Mouse (Mus musculus) heart, postnatal 0 days (tissue): ENCODE data around the gene Aig1. TPM values are rescaled to one million over a fixed set of nuclear protein-coding genes. Genes with fewer than 3 reads are reported as not detected.

Experiments used
- ATAC-seq: fragments of 200-750 bp; cut with Nextera tagmentation; 2 replicates; pipeline ENCODE4 v1.8.0; 2017; ENCODE audit warnings: low read depth, moderate number of reproducible peaks, moderate library complexity; ENCODE audit not compliant: insufficient read depth
- DNase-seq: peaks from one replicate; pipeline ENCODE4 v3.0.0-alpha.2; 2016; ENCODE audit warnings: low spot score
- H3K27ac ChIP-seq: fragments of 300-500 bp; sonication (generic); 2 replicates; pipeline ENCODE4 v1.5.1; 2014; ENCODE audit warnings: low read depth, mild to moderate bottlenecking
- H3K27me3 ChIP-seq: fragments of 300-500 bp; sonication (generic); 2 replicates; pipeline ENCODE4 v1.6.1; 2014; ENCODE audit warnings: low read length, mixed read lengths; ENCODE audit not compliant: control insufficient read depth, insufficient read depth
- H3K36me3 ChIP-seq: fragments of 300-500 bp; sonication (generic); replicated peaks from 2 replicates; pipeline ENCODE4 v1.6.1; 2014; ENCODE audit warnings: low read length, mixed read lengths; ENCODE audit not compliant: control insufficient read depth, insufficient read depth
- H3K4me1 ChIP-seq: fragments of 300-500 bp; sonication (generic); 2 replicates; pipeline ENCODE4 v1.6.1; 2014; ENCODE audit warnings: antibody characterized with exemption; ENCODE audit not compliant: control insufficient read depth, insufficient read depth
- H3K4me2 ChIP-seq: fragments of 300-500 bp; sonication (generic); 2 replicates; pipeline ENCODE4 v1.6.1; 2014; ENCODE audit warnings: low read depth, mild to moderate bottlenecking, low read length, moderate library complexity
- H3K4me3 ChIP-seq: fragments of 300-500 bp; sonication (generic); 2 replicates; pipeline ENCODE4 v1.5.1; 2014; ENCODE audit warnings: low read depth, low read length
- H3K9ac ChIP-seq: fragments of 300-500 bp; sonication (generic); replicated peaks from 2 replicates; pipeline ENCODE4 v1.6.1; 2014; ENCODE audit warnings: low read depth, low read length, mixed read lengths
- H3K9me3 ChIP-seq: fragments of 300-500 bp; sonication (generic); replicated peaks from 2 replicates; pipeline ENCODE4 v1.6.1; 2016; ENCODE audit warnings: low read length; ENCODE audit not compliant: control insufficient read depth
- CTCF ChIP-seq: IDR thresholded peaks from 2 replicates; pipeline ENCODE4 v1.5.1; 2016; ENCODE audit warnings: antibody characterized with exemption, control low read depth, low read depth
- EP300 ChIP-seq: IDR thresholded peaks from 2 replicates; pipeline ENCODE4 v1.6.1; 2016; ENCODE audit warnings: antibody characterized with exemption, low read depth
- WGBS: fragments of 180-500 bp; shearing (Covaris S2); extraction: QIAGEN DNeasy Blood & Tissue Kit; methylation state at CpG from one replicate; pipeline ENCODE4 v1.1.7; 2014; 5-methylcytosine and 5-hydroxymethylcytosine counted together
- polyA plus RNA-seq: library from polyadenylated mRNA; unstranded; fragments of >200 nt; fragmentation: Nextera tagmentation; extraction: Ambion mirVana; gene quantifications from 2 replicates; pipeline ENCODE4 v1.2.1, GENCODE M21; 2015
- total RNA-seq: library from RNA; depleted of rRNA; stranded (reverse); fragments of >200 nt; gene quantifications from 2 replicates; pipeline ENCODE4 v1.2.3, GENCODE M21; 2014; ENCODE audit warnings: low replicate concordance

Gene Aig1
- total and polyA plus RNA-seq, 2 experiments from 2014 or later, result 77.4 to 147 TPM

- H3K27ac ChIP-seq, result peak overlapping the region; percentile 64
- peaks cover 7% of the 10 kb centered on the region for H3K4me1 ChIP-seq
- H3K4me3 ChIP-seq, result no peak overlapping the region
- H3K27me3 ChIP-seq, result no peaks in the 10 kb centered on the region
- no peaks in the 10 kb centered on the region for H3K9me3 ChIP-seq
- peak; percentile 72 for ATAC-seq
- no peak overlapping the region for H3K9ac ChIP-seq
- H3K36me3 ChIP-seq, result no peaks in the 10 kb centered on the region
- 14% methylated on average over 5 of the region's 5 CpGs for WGBS
- TF ChIP-seq CTCF (no peak), EP300 (no peak)
- DNase-seq, result peak; percentile 28
- no peak overlapping the region for H3K4me2 ChIP-seq
Observed at GRCm38 (mm10) chr10:13686127-13686526, 182.7 kb downstream of the Aig1 start.

- DNase-seq (no peak), ATAC-seq (no peak)
- H3K9me3 ChIP-seq, result no peaks in the 10 kb centered on the region
- TF ChIP-seq CTCF (no peak), EP300 (no peak)
- H3K27me3 ChIP-seq, result no peaks in the 10 kb centered on the region
- no peak overlapping the region for H3K4me3 ChIP-seq
- no peak overlapping the region for H3K4me2 ChIP-seq
- no peak overlapping the region for H3K9ac ChIP-seq
- H3K27ac ChIP-seq, result peak overlapping the region; percentile 43
- WGBS, result 62% methylated on average over 8 of the region's 8 CpGs
- H3K36me3 ChIP-seq, result no peaks in the 10 kb centered on the region
- peaks cover 7% of the 10 kb centered on the region for H3K4me1 ChIP-seq
Observed at GRCm38 (mm10) chr10:13685366-13685765, 183.4 kb downstream of the Aig1 start.

- no peak overlapping the region for H3K4me3 ChIP-seq
- TF ChIP-seq CTCF (no peak), EP300 (no peak)
Observed at GRCm38 (mm10) chr10:13684452-13684851, 184.3 kb downstream of the Aig1 start.

GRCm38 (mm10) chr10:13682565-13682964 lies 186.2 kb downstream of the Aig1 start:
- Histone ChIP-seq H3K4me1 (peaks cover 7% of the 10 kb centered on the region), H3K9me3 (no peaks in the 10 kb centered on the region), H3K27me3 (no peaks in the 10 kb centered on the region), H3K9ac (no peak overlapping the region), H3K4me2 (no peak overlapping the region), H3K27ac (no peak overlapping the region), H3K36me3 (no peaks in the 10 kb centered on the region), H3K4me3 (no peak overlapping the region)
- TF ChIP-seq EP300 (no peak), CTCF (peak; percentile 57)
- WGBS, result 48% methylated on average over 3 of the region's 3 CpGs
- peak; percentile 70 for DNase-seq
- ATAC-seq, result peak; percentile 75; the same call in 1 of the 2 replicates

More at GRCm38 (mm10) chr10:13684452-13684851, 184.3 kb downstream of the Aig1 start:
- H3K4me2 ChIP-seq, result no peak overlapping the region
- no peak overlapping the region for H3K27ac ChIP-seq
- no peak for DNase-seq
- no peaks in the 10 kb centered on the region for H3K36me3 ChIP-seq
- no peak for ATAC-seq
- no peaks in the 10 kb centered on the region for H3K9me3 ChIP-seq
- H3K9ac ChIP-seq, result no peak overlapping the region
- H3K4me1 ChIP-seq, result peaks cover 7% of the 10 kb centered on the region
- no peaks in the 10 kb centered on the region for H3K27me3 ChIP-seq

GRCm38 (mm10) chr10:13677440-13677839 lies 191.3 kb downstream of the Aig1 start:
- DNase-seq (no peak), ATAC-seq (no peak; the same call in 1 of the 2 replicates)
- no peaks in the 10 kb centered on the region for H3K36me3 ChIP-seq
- WGBS, result 79% methylated on average over 2 of the region's 2 CpGs
- H3K27me3 ChIP-seq, result no peaks in the 10 kb centered on the region
- no peaks in the 10 kb centered on the region for H3K9me3 ChIP-seq
- no peak overlapping the region for H3K27ac ChIP-seq
- no peaks in the 10 kb centered on the region for H3K4me1 ChIP-seq
- no peak overlapping the region for H3K4me2 ChIP-seq
- H3K9ac ChIP-seq, result no peak overlapping the region
- H3K4me3 ChIP-seq, result no peak overlapping the region
- TF ChIP-seq EP300 (no peak), CTCF (no peak)

GRCm38 (mm10) chr10:13675033-13675379 lies 193.8 kb downstream of the Aig1 start:
- no peak for TF ChIP-seq EP300
- no peak for TF ChIP-seq CTCF
- no peak for ATAC-seq
- 81% methylated on average over 3 of the region's 3 CpGs for WGBS

More at GRCm38 (mm10) chr10:13675033-13675379, 193.8 kb downstream of the Aig1 start:
- H3K9me3 ChIP-seq, result 0 out of 2 replicates have a peak, but pooled peaks cover 4% of the 10 kb centered on the region
- no peak overlapping the region for H3K4me3 ChIP-seq
- H3K36me3 ChIP-seq, result no peaks in the 10 kb centered on the region
- no peak overlapping the region for H3K9ac ChIP-seq
- no peaks in the 10 kb centered on the region for H3K27me3 ChIP-seq
- H3K4me2 ChIP-seq, result no peak overlapping the region
- DNase-seq, result no peak
- no peak overlapping the region for H3K27ac ChIP-seq
- H3K4me1 ChIP-seq, result no peaks in the 10 kb centered on the region
